Mouse (Mus musculus) bone marrow macrophage, adult 2 months (primary cell): Measurements from ENCODE around the gene Vtn.

ENCODE experiments used
- CTCF ChIP-seq: IDR thresholded peaks from 2 replicates; pipeline ENCODE4 v1.5.1; 2012; ENCODE audit warnings: low read depth, mild to moderate bottlenecking, low read length, moderate library complexity
- POLR2A ChIP-seq: IDR thresholded peaks from 2 replicates; pipeline ENCODE4 v1.6.1; 2012; ENCODE audit warnings: mild to moderate bottlenecking, low read depth, low read length, borderline replicate concordance

DNA sequence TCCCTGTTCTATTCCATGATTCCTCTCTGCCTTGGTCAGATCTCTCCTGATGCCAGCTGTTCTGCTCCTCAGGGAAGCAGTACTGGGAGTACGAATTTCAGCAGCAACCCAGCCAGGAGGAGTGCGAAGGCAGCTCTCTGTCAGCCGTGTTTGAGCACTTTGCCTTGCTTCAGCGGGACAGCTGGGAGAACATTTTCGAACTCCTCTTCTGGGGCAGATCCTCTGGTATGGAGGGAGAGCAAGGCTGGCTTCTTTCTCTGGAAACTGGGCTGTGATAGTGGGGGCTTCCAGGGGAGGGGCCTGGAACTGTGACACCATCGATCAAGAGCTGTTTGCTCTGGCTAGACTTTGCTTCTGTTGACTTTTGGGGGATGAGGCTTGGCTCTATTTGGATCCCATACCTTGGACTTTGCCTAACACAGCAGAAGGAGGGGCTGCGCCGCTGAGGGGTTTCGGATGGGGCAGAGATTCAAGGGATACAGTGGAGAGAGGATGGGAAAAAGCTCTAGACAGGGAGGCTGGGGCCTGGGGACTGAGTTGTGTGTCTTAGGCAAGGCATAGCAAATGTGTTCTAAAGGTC, 1.8 kb downstream of the Vtn start:
- TF ChIP-seq CTCF = no peak
- no peak for TF ChIP-seq POLR2A
